Mouse (Mus musculus): ENCODE measurements at regions not wholly inside any gene's neighbourhood (a gene's known extent, or its start where the extent isn't known, plus 50 kb on each side); places are given as distances from the start of the nearest gene placed in this dataset.

- no peak for DNase-seq (ENCODE audit: low spot score)
Observed at GRCm38 (mm10) chr1:79917426-79918150, 56.6 kb upstream of the Serpine2 start.

Data from embryo, embryonic 10 days (tissue).